Mouse (Mus musculus): Measurements from ENCODE around the gene H2-Q1. TPM values are rescaled to one million over a fixed set of nuclear protein-coding genes. Genes with fewer than 3 reads are reported as not detected.
A peak's percentile ranks its signal among the peaks of the same experiment; 100 is the strongest.
"Not testable (repeated sequence)": the region's sequence is repeated elsewhere in the genome, so short reads cannot be mapped to it uniquely, and the experiment has no call there.

Gene H2-Q1
- under 1 TPM; 0.23 to 0.70 TPM for total RNA-seq (2021)
- long read RNA-seq, experiment 1 = 0 reads
- long read RNA-seq, experiment 2 = 0 reads

GRCm38 (mm10) chr17:35320327-35321081 is at the start of gene H2-Q1:
Gene H2-Q1, plus strand, starts transcription at chr17:35320405.
- DNase-seq = no peak

GRCm38 (mm10) chr17:35272249-35272648 is 48.0 kb upstream of the H2-Q1 start:
- DNase-seq = no peak

GRCm38 (mm10) chr17:35274770-35275169 is 45.4 kb upstream of the H2-Q1 start:
- DNase-seq = peak; percentile 93

- DNase-seq = no peak
These were observed 43.8 kb upstream of the H2-Q1 start for GRCm38 (mm10) chr17:35276304-35276864.

- DNase-seq = no peak
These were observed 42.2 kb upstream of the H2-Q1 start for GRCm38 (mm10) chr17:35278049-35278448.

- DNase-seq = no peak
These were observed 41.1 kb upstream of the H2-Q1 start for GRCm38 (mm10) chr17:35278957-35279688.

GRCm38 (mm10) chr17:35280276-35280675 is 39.9 kb upstream of the H2-Q1 start:
- no peak for DNase-seq

GRCm38 (mm10) chr17:35285431-35285830 is 34.8 kb upstream of the H2-Q1 start:
- DNase-seq = no peak

GRCm38 (mm10) chr17:35295796-35296195 is 24.4 kb upstream of the H2-Q1 start:
- DNase-seq = peak; percentile 60

GRCm38 (mm10) chr17:35300261-35300945 is 19.8 kb upstream of the H2-Q1 start:
- not testable (repeated sequence) for DNase-seq

- DNase-seq = peak; percentile 97
These were observed 18.5 kb upstream of the H2-Q1 start for GRCm38 (mm10) chr17:35301645-35302258.

GRCm38 (mm10) chr17:35303271-35303670 is 16.9 kb upstream of the H2-Q1 start:
- no peak for DNase-seq

GRCm38 (mm10) chr17:35303756-35304350 is 16.4 kb upstream of the H2-Q1 start:
- no peak for DNase-seq

- DNase-seq = no peak
These were observed 15.7 kb upstream of the H2-Q1 start for GRCm38 (mm10) chr17:35304478-35304877.

GRCm38 (mm10) chr17:35304921-35305320 is 15.3 kb upstream of the H2-Q1 start:
- not testable (repeated sequence) for DNase-seq

GRCm38 (mm10) chr17:35318671-35319070 is 1.5 kb upstream of the H2-Q1 start:
- DNase-seq = no peak

- DNase-seq = not testable (repeated sequence)
These were observed 4.9 kb downstream of the H2-Q1 start for GRCm38 (mm10) chr17:35325124-35325523.

GRCm38 (mm10) chr17:35326000-35326399 is 5.8 kb downstream of the H2-Q1 start:
- not testable (repeated sequence) for DNase-seq

GRCm38 (mm10) chr17:35329714-35330113 is 9.5 kb downstream of the H2-Q1 start:
- not testable (repeated sequence) for DNase-seq

- not testable (repeated sequence) for DNase-seq
These were observed 11.3 kb downstream of the H2-Q1 start for GRCm38 (mm10) chr17:35331546-35331945.

GRCm38 (mm10) chr17:35342071-35342671 is 22.0 kb downstream of the H2-Q1 start, which contains the start of gene H2-Q2:
Gene H2-Q2, plus strand, starts transcription at chr17:35342242.
- no peak for DNase-seq

Measured in gastrocnemius, postnatal 10 days (tissue).